Mouse (Mus musculus) liver, adult 2 months (tissue): Measurements from ENCODE around the gene Mccc1.

ENCODE experiments used
- CTCF ChIP-seq: fragments of 200-500 bp; IDR thresholded peaks from 2 replicates; pipeline ENCODE4 v1.5.1; 2011; ENCODE audit warnings: low read depth, low read length, control low read depth
- POLR2A ChIP-seq: fragments of 200-500 bp; IDR thresholded peaks from 2 replicates; pipeline ENCODE4 v1.6.1; 2011; ENCODE audit warnings: low read length, control low read depth; ENCODE audit not compliant: insufficient read depth; ENCODE audit errors: extremely low read depth

GRCm38 (mm10) chr3:35963921-35964320 is 36.6 kb downstream of the Mccc1 start:
- TF ChIP-seq POLR2A = no peak
- no peak for TF ChIP-seq CTCF
